Mouse (Mus musculus) spleen, embryonic (tissue): ENCODE data around the gene Itgax.

Experiments
- CTCF ChIA-PET: fragments of 350-600 bp; sonication (Branson Sonifier 250); formaldehyde crosslinking; loops from one replicate; lab custom pipeline; 2022; lab: Charles Lee

Itgax gene

DNA sequence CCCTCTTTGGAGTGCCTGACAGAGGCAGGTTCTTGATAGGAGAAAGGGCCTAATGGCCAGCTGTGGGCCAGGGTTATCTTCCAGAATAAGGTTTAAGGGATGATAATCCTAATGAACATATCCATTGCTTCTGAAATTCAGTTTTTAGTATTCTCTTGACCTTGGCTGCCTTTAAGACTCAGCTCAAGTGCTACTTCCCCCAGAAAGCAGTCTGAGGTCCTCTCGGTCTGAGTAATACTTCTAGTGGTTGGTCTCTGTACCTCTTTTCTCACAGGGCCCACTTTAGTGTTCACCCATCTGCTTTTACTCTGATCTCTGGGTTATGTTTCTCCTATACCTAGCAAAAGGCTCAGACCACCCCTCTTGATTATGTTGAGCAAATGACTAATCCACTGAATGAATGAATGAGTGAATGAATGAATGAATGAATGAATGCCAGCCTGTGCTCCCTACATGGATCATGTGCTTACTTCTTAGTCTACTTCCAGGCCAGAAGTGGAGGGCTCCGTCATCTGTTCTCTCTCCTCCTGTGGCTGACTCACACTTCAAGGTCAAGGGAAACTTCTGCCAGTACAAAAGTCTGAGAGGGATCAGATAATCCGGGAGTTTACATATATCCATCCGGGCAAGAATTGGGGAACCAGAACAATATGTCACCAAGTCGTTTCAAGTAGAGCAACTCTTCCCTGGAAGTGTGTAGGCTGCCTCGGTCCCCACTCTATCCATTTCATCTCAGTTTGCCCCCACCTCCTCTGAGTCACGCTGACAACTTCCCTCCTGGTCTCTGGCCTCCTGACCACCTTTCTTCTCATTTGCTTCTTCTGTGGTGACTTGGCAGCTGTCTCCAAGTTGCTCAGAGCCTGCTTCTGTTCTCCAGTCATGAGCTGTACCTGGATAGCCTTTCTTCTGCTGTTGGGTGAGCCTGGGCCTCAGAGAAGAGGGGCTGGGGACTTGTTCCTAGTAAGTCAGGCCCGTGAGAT, at the start of gene Itgax:
Gene Itgax, plus strand, starts transcription at position 807 of the 980 bp plus-strand sequence.
- CTCF ChIA-PET: no interaction called here

GRCm38 (mm10) chr7:128080012-128080411, 49.3 kb upstream of the Itgax start:
- CTCF ChIA-PET: no interaction called here

GRCm38 (mm10) chr7:128089141-128089540, 40.2 kb upstream of the Itgax start:
- CTCF ChIA-PET: no interaction called here

DNA sequence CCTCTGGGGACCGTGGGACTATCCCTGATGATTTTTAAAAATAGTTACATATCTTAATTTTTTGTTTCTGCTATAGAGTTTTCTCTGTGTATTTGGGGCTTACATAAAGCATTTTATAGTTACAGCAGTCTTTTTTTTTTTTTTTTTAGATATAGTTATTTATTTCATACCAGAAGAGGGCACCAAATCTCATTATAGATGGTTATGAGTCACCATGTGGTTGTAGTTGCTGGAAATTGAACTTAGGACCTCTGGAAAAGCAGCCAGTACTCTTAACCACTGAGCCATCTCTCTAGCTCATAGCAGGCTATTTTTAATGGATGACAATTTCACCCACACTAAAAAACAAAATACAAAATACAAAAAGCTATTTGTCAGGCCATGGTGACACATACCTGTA, 31.2 kb upstream of the Itgax start:
- CTCF ChIA-PET: no interaction called here

DNA sequence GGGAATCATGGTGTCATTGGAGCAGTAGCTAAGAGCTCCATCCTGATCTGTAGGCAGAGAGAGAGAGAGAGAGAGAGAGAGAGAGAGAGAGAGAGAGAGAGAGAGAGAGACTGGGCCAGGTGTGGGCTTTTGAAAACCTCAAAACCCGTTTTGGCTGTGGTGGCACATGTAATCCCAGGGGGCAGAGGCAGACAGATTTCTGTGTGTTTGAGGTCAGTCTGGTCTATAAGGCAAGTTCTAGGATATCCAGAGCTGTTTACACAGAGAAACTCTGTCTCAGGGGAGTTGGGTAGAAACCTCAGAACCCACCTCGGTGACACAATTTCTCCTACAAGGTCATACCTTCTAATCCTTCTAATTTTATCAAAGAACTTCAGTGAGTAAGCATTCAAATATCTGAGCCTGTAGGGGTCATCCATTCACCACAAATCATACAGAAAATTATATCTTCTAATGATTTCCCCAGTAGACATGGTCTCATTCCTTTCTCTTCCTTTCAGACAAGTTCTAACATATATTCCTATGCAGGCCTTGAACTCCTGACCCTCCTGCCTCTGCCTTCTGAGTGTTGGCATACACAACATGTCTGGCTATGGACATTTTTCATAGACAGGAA, 28.5 kb upstream of the Itgax start:
- CTCF ChIA-PET: interaction anchor here (0.7 kb wide), 1 partner anchor 117 kb away, joined by 13 read pairs; no protein-coding TSS in a partner anchor

- CTCF ChIA-PET: interaction anchor here (0.7 kb wide), 1 partner anchor 22 kb away, joined by 7 read pairs; no protein-coding TSS in a partner anchor
Observed at GRCm38 (mm10) chr7:128105246-128105645, 24.1 kb upstream of the Itgax start.

GRCm38 (mm10) chr7:128107462-128107861, 21.9 kb upstream of the Itgax start:
- CTCF ChIA-PET: interaction anchor here (0.7 kb wide), 1 partner anchor 554 kb away, joined by 5 read pairs; no protein-coding TSS in a partner anchor

- CTCF ChIA-PET: interaction anchor here (0.7 kb wide), 1 partner anchor 56 kb away, joined by 3 read pairs; no protein-coding TSS in a partner anchor
Observed at GRCm38 (mm10) chr7:128110314-128110713, 19.0 kb upstream of the Itgax start.

DNA sequence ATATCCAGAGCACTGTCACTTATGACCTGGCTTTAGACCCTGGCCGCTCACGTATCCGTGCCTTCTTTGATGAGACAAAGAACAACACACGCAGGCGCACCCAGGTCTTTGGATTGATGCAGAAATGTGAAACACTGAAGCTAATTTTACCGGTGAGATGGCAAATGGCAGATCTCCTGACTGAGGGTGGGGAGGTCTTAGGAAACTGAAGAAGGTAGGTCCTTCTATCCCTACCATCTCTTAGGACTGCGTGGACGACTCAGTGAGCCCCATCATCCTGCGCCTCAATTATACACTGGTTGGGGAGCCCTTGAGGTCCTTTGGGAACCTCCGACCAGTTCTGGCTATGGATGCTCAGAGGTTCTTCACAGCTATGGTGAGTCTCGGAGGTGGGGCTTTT, 17.2 kb upstream of the Itgax start:
- CTCF ChIA-PET: no interaction called here

DNA sequence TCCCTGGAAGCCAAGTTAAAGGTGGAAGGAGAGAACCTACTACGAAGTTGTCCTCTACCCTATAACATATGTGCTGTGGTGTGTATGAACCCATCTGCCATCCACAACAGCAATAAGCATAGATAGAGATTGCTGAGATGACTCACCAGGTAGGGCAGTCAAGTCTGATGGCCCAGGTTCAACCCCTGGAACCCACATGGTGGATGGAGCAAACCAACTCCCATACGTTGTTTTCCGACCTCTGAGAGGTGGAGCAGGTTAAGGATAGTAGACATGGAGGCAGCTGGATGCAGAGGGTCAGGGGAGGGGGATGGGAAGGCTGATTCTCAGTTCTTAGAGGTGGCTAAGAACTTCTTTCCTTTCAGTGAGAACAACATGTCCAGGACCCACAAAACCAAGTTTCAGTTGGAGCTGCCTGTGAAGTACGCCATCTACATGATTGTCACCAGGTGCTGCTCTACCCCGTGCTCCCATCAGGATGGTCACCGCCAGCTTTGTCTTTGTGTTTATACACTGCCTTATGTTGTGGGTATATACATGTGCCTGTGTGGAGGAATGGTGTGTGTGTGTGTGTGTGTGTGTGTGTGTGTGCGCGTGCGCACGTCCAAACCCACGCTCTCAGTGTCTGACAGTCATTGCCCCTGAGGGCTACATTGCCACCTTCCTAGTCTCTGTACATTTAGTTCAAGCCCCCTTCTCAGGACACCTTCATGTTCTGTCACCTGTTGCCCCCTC, 14.8 kb upstream of the Itgax start:
- CTCF ChIA-PET: no interaction called here

DNA sequence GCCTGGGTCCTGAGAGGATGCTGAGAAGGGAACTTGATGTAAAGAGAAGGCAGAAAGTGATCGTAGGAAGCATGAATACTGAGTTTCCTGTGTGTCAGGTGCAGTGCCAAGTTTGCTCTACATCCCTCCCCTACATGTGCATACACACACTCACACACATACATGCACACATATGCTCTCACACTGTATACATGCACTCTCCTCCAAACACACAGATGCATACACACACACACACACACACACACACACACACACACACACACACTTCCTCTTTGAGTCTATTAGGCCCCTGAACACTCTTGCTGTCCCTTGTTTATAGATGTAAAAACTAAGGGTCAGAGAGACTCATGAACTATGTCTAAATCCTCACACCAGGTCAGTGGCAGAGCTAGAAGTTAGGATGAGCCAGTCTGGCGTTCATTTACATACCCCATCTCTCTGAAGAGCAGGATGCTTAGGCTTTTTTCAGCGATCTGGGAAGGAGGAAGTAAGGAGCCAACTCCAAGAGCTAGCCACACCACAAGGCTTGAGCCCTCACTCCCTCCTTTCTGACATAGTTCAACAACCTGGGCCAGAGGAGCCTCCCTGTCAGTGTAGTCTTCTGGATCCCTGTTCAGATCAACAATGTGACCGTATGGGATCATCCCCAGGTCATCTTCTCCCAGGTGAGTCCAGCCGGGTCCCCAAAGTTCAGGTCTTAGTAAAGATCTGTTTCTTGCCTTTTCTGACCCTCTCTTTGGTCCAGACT, 14.0 kb upstream of the Itgax start:
- CTCF ChIA-PET: interaction anchor here (0.7 kb wide), 2 partner anchors 24 to 57 kb away, joined by 6 read pairs; no protein-coding TSS in a partner anchor

DNA sequence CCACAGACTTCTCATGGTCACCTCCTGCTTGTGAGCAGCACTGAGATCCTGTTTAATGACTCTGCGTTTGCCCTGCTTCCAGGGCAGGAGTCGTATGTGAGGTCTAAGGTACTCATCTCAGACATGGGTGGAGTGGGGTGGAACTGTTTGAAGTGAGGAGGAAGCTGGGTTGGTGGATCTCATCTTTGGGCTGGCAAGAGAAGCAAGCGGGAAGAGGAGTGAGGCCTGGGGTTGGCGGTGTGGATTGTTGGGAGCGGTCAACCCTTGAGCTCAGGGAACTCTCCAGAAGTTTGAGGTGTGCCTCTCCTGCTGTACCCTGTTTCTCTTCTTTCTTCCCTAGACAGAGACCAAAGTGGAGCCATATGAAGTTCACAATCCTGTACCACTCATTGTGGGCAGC, 13.0 kb upstream of the Itgax start:
- CTCF ChIA-PET: no interaction called here

DNA sequence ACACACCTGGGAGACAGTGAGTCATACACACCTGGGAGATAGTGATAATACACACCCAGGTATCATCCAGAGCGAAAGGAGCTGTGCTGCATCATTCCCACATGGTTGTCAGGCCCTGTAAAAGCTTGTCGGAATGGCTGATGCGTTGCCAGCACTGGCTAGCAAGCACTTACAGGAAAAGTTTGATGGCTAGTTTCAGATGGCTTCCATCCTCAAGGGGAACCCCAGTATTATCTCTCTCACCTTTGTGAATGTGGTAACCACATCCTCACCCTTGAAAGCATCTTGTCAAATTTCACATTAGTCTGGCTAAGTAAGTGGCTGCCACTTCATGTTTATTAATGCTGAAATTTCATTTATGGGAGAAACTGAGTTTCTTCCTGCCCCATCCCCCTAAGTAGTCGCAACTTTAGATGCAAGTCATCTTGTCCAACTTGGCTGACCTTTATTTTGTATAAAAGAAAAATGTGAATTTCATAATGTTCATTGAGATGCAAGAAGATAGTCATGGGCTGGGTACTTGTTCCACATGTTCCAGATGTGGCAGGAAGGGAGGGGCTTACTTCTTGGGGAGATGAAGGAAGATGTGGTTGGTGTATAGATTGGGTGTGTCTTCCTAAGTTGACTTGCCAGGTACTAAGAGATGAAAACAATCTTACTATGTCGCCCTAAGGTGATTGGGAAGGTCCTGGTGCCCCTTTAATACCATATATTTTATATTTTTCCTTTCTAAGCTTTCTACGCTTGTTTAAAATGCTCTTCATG, 9.4 kb upstream of the Itgax start:
- CTCF ChIA-PET: no interaction called here

- CTCF ChIA-PET: interaction anchor here (0.6 kb wide), 1 partner anchor 63 kb away, joined by 12 read pairs; no protein-coding TSS in a partner anchor
Observed at GRCm38 (mm10) chr7:128132148-128132547, 2.8 kb downstream of the Itgax start.

DNA sequence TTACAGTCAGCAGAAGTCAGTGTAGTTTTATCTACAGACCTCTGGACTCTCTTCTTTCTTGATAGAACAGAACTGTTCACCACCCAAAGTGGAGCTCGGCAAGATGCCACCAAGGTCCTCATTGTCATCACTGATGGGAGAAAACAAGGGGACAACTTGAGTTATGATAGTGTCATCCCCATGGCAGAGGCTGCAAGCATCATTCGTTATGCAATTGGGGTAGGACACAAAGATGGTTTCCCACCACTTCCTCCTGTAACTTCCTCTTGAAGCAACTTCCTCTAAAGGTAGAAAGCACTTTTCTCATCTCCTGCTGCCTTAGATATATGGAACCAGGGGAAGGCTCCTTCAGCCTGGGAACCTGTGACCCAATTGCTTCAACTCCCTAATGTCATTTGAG, 4.2 kb downstream of the Itgax start:
- CTCF ChIA-PET: interaction anchor here (0.6 kb wide), 1 partner anchor 61 kb away, joined by 9 read pairs; no protein-coding TSS in a partner anchor

- CTCF ChIA-PET: no interaction called here
Observed at GRCm38 (mm10) chr7:128136927-128137326, 7.6 kb downstream of the Itgax start.

DNA sequence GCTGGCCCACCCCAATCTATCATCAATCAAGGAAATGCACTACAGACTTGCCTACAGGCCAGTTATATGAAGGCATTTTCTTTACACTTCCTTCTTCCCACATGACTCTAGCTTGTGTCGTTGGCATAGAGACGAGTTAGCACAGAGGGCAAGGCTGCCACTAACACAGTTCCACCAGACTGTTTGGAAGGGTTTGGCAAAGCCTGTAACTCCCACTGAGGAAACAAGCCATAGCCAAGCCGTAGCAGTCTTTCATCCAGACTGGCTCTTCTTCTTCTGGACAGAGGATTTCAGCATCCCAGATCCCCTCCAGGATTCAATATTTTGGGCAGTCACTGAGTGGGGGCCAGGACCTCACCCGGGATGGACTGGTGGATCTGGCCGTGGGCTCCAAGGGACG, 10.3 kb downstream of the Itgax start:
- CTCF ChIA-PET: interaction anchor here (0.6 kb wide), 1 partner anchor 24 kb away, joined by 6 read pairs; no protein-coding TSS in a partner anchor

DNA sequence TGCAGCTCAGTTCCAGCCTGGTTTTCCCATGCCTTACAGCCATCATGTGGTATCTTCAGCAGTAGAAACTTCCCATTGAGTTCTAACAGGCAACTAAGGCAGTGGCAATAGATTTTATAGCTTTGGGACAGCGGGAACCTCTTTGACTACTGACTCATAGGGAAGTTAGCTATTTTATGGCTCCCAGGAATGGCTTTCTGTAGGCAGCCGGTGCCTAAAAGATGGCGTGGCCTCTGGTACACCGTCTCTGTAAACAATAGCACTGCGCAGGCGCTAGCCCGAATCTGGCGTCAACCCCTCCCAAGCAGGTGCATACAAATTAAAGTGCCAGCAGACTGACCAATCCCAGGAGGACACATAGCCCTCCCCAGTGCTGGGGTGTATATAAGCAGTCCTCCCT, 21.6 kb downstream of the Itgax start:
- CTCF ChIA-PET: no interaction called here

DNA sequence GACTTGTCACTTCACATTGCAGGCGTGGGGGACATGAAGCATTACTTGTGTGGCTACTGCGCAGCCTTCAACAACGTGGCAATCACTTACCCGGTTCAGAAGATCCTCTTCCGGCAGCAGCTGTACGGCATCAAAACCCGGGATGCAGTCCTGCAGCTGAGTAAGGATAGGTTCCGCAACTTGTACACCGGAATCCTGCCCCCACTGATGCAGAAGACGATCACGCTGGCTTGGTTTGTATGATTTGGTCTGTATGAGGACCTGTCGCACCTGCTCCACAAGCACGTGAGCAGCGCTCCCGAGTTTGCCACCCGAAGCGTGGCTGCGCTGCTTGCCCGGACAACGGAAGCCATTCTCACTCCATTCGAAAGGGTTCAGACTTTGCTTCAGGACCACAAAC, 24.7 kb downstream of the Itgax start, which contains the start of gene Itgad:
Gene Itgad, plus strand, starts transcription at position 301 of the 400 bp plus-strand sequence.
- CTCF ChIA-PET: no interaction called here

GRCm38 (mm10) chr7:128154924-128155323, 25.6 kb downstream of the Itgax start:
- CTCF ChIA-PET: no interaction called here
